Mouse (Mus musculus): ENCODE results near the gene Olfr1051. TPM values are rescaled to one million over a fixed set of nuclear protein-coding genes. Genes with fewer than 3 reads are reported as not detected.

Olfr1051 gene
- polyA plus RNA-seq (2017; shearing (Covaris generic)): not detected

GRCm38 (mm10) chr2:86278988-86279387 is at the start of gene Olfr1051:
Gene Olfr1051 (minus strand): TSS chr2:86279088.

DNA sequence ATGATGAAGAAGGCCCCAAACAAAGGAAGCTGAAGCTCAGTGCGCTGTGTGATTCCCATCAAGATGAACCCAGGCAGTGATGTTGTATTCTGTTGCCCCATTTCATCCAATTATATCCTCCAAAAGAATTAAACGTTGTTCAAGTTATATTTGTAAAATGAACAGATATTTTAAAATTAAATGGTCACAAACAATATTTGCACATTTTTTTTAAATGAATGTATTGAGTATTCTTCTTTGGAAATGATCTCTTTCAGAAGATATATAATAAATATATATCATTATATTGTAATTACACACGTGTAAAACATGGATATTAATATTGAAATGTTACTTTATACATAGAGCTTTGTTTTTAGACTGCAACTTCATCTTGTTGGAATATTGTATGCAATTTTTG is 36.3 kb upstream of the Olfr1051 start, which contains the start of gene Olfr1053:
Gene Olfr1053, minus strand, starts transcription at position 101 of the 400 bp plus-strand sequence.

GRCm38 (mm10) chr2:86292155-86292554 is 13.3 kb upstream of the Olfr1051 start, which contains the start of gene Olfr1052:
Gene Olfr1052 (plus strand): TSS chr2:86292455.

DNA sequence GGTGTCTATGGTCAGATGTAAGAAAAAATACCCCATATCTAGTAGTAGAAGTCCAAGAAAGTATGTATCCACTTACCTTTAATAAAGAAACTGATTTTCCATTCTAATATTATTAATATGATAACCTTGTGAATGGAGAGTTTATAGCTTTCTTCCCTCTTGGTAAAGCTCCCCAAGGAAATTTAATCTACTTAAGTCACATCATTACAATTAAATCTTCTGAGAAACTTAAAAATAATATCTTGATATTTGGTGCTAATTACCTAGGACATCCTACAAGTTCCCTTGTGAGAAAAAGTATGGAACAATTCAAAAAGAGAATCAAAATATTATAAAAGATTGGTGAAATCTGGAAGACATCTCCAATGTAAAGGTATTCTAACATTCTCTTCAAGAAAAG is 20.7 kb downstream of the Olfr1051 start, which contains the start of gene Olfr1049:
Gene Olfr1049, minus strand, starts transcription at position 101 of the 400 bp plus-strand sequence.

GRCm38 (mm10) chr2:86240189-86240588 is 38.7 kb downstream of the Olfr1051 start, which contains the start of gene Olfr1048:
Gene Olfr1048 (minus strand): TSS chr2:86240289.

GRCm38 (mm10) chr2:86231301-86231700 is 47.6 kb downstream of the Olfr1051 start, which contains the start of gene Olfr1047:
Gene Olfr1047 (minus strand): TSS chr2:86231401.

Other genes with a start within 250 kb of the Olfr1051 start
- not detected for gene Olfr1034, start 233.2 kb downstream of the Olfr1051 start, polyA plus RNA-seq (2017; shearing (Covaris generic))
- not detected for gene Olfr1036, start 205.1 kb downstream of the Olfr1051 start, polyA plus RNA-seq (2017; shearing (Covaris generic))
- gene Olfr1037, start 191.7 kb downstream of the Olfr1051 start, polyA plus RNA-seq (2017; shearing (Covaris generic)): not detected
- gene Olfr1039, start 143.2 kb downstream of the Olfr1051 start, polyA plus RNA-seq (2017; shearing (Covaris generic)): not detected
- gene Olfr1040, start 132.4 kb downstream of the Olfr1051 start, polyA plus RNA-seq (2017; shearing (Covaris generic)): not detected
- gene Olfr1042, start 117.2 kb downstream of the Olfr1051 start, polyA plus RNA-seq (2017; shearing (Covaris generic)): not detected
- not detected for gene Olfr1043, start 111.6 kb downstream of the Olfr1051 start, polyA plus RNA-seq (2017; shearing (Covaris generic))
- gene Olfr1044, start 101.3 kb downstream of the Olfr1051 start, polyA plus RNA-seq (2017; shearing (Covaris generic)): not detected
- not detected for gene Olfr52, start 93.4 kb downstream of the Olfr1051 start, polyA plus RNA-seq (2017; shearing (Covaris generic))
- not detected for gene Olfr1045, start 76.1 kb downstream of the Olfr1051 start, polyA plus RNA-seq (2017; shearing (Covaris generic))
- gene Olfr1046, start 59.8 kb downstream of the Olfr1051 start, polyA plus RNA-seq (2017; shearing (Covaris generic)): not detected
- gene Olfr1047, start 47.7 kb downstream of the Olfr1051 start, polyA plus RNA-seq (2017; shearing (Covaris generic)): not detected
- gene Olfr1048, start 38.8 kb downstream of the Olfr1051 start, polyA plus RNA-seq (2017; shearing (Covaris generic)): not detected
- gene Olfr1049, start 20.8 kb downstream of the Olfr1051 start, polyA plus RNA-seq (2017; shearing (Covaris generic)): not detected
- gene Olfr1052, start 13.4 kb upstream of the Olfr1051 start, polyA plus RNA-seq (2017; shearing (Covaris generic)): not detected
- gene Olfr1053, start 36.2 kb upstream of the Olfr1051 start, polyA plus RNA-seq (2017; shearing (Covaris generic)): not detected
- not detected for gene Olfr1054, start 56.3 kb upstream of the Olfr1051 start, polyA plus RNA-seq (2017; shearing (Covaris generic))
- gene Olfr1055, start 71.2 kb upstream of the Olfr1051 start, polyA plus RNA-seq (2017; shearing (Covaris generic)): not detected
- not detected for gene Olfr1056, start 83.4 kb upstream of the Olfr1051 start, polyA plus RNA-seq (2017; shearing (Covaris generic))
- gene Olfr1057, start 99.3 kb upstream of the Olfr1051 start, polyA plus RNA-seq (2017; shearing (Covaris generic)): not detected
- not detected for gene Olfr1058, start 109.5 kb upstream of the Olfr1051 start, polyA plus RNA-seq (2017; shearing (Covaris generic))
- not detected for gene Olfr1061, start 135.0 kb upstream of the Olfr1051 start, polyA plus RNA-seq (2017; shearing (Covaris generic))
- not detected for gene Olfr1062, start 147.7 kb upstream of the Olfr1051 start, polyA plus RNA-seq (2017; shearing (Covaris generic))
- not detected for gene Olfr1065, start 171.5 kb upstream of the Olfr1051 start, polyA plus RNA-seq (2017; shearing (Covaris generic))
- not detected for gene Olfr1066, start 177.2 kb upstream of the Olfr1051 start, polyA plus RNA-seq (2017; shearing (Covaris generic))
- not detected for gene Olfr228, start 208.3 kb upstream of the Olfr1051 start, polyA plus RNA-seq (2017; shearing (Covaris generic))
- not detected for gene Olfr1076, start 229.4 kb upstream of the Olfr1051 start, polyA plus RNA-seq (2017; shearing (Covaris generic))